Mouse (Mus musculus) liver, postnatal 0 days (tissue): Measurements from ENCODE around the gene Gria3. TPM values are rescaled to one million over a fixed set of nuclear protein-coding genes. Genes with fewer than 3 reads are reported as not detected.

ENCODE experiments used
- ATAC-seq: fragments of 200-750 bp; cut with Nextera tagmentation; 2 replicates; pipeline ENCODE4 v1.8.0; 2017; ENCODE audit warnings: mild to moderate bottlenecking, moderate library complexity
- DNase-seq: peaks from one replicate; pipeline ENCODE4 v3.0.0-alpha.2; 2016
- H3K27ac ChIP-seq: fragments of 300-500 bp; sonication (generic); 2 replicates; pipeline ENCODE4 v1.5.1; 2014; ENCODE audit warnings: antibody characterized with exemption, moderate library complexity, mild to moderate bottlenecking, low read depth
- H3K27me3 ChIP-seq: fragments of 300-500 bp; sonication (generic); 2 replicates; pipeline ENCODE4 v1.6.1; 2014; ENCODE audit warnings: low read length, control low read depth, mixed read lengths; ENCODE audit not compliant: insufficient read depth
- H3K36me3 ChIP-seq: fragments of 300-500 bp; sonication (generic); replicated peaks from 2 replicates; pipeline ENCODE4 v1.6.1; 2014; ENCODE audit warnings: mild to moderate bottlenecking, control low read depth, low read length, moderate library complexity, mixed read lengths; ENCODE audit not compliant: insufficient read depth
- H3K4me1 ChIP-seq: fragments of 300-500 bp; sonication (generic); 2 replicates; pipeline ENCODE4 v1.6.1; 2014; ENCODE audit warnings: antibody characterized with exemption, mild to moderate bottlenecking, control low read depth; ENCODE audit not compliant: insufficient read depth
- H3K4me2 ChIP-seq: fragments of 300-500 bp; sonication (generic); 2 replicates; pipeline ENCODE4 v1.6.1; 2014; ENCODE audit warnings: low read depth, mild to moderate bottlenecking, low read length, moderate library complexity, mixed read lengths
- H3K4me3 ChIP-seq: fragments of 300-500 bp; sonication (generic); 2 replicates; pipeline ENCODE4 v1.5.1; 2014; ENCODE audit warnings: low read depth, low read length
- H3K9ac ChIP-seq: fragments of 300-500 bp; sonication (generic); replicated peaks from 2 replicates; pipeline ENCODE4 v1.6.1; 2014; ENCODE audit warnings: mild to moderate bottlenecking, moderate library complexity
- H3K9me3 ChIP-seq: fragments of 300-500 bp; sonication (generic); 2 replicates; pipeline ENCODE4 v1.6.1; 2016; ENCODE audit warnings: mild to moderate bottlenecking, control low read depth, low read length, mixed read lengths
- CTCF ChIP-seq: sonication (generic); IDR thresholded peaks from 2 replicates; pipeline ENCODE4 v1.5.1; 2016; ENCODE audit warnings: antibody characterized with exemption, low read depth
- EP300 ChIP-seq: IDR thresholded peaks from 2 replicates; pipeline ENCODE4 v1.6.1; 2016; ENCODE audit warnings: antibody characterized with exemption, low read depth, mild to moderate bottlenecking
- WGBS: fragments of 180-500 bp; shearing (Covaris S2); extraction: QIAGEN DNeasy Blood & Tissue Kit; methylation state at CpG from one replicate; pipeline ENCODE4 v1.1.7; 2014; ENCODE audit not compliant: insufficient replicate concordance; 5-methylcytosine and 5-hydroxymethylcytosine counted together
- microRNA-seq: library from miRNA; unstranded; fragments of <30 nt; microRNA quantifications from one replicate; pipeline ENCODE4, GENCODE M21; 2016
- polyA plus RNA-seq: library from polyadenylated mRNA; unstranded; fragments of >200 nt; fragmentation: Nextera tagmentation; extraction: Ambion mirVana; gene quantifications from 2 replicates; pipeline ENCODE4 v1.2.1, GENCODE M21; 2015

Gria3 gene
- polyA plus RNA-seq, 1 experiment from 2014 or later: 1.8 TPM

- H3K4me2 ChIP-seq: no peak overlapping the region
- DNase-seq: no peak
- WGBS: 70% methylated on average over 2 of the region's 2 CpGs
- no peak overlapping the region for H3K27ac ChIP-seq
- H3K9me3 ChIP-seq: no peaks in the 10 kb centered on the region
- no peak for ATAC-seq
- H3K9ac ChIP-seq: no peak overlapping the region
- H3K27me3 ChIP-seq: no peaks in the 10 kb centered on the region
- H3K4me3 ChIP-seq: no peak overlapping the region
- H3K36me3 ChIP-seq: no peaks in the 10 kb centered on the region
- TF ChIP-seq CTCF: no peak
- TF ChIP-seq EP300: no peak
- H3K4me1 ChIP-seq: no peaks in the 10 kb centered on the region
Observed at GRCm38 (mm10) chrX:41688869-41689268, 288.2 kb downstream of the Gria3 start.

GRCm38 (mm10) chrX:41692076-41692475 is 291.4 kb downstream of the Gria3 start:
- Histone ChIP-seq H3K4me1 (no peaks in the 10 kb centered on the region), H3K36me3 (no peaks in the 10 kb centered on the region), H3K4me2 (no peak overlapping the region), H3K9ac (no peak overlapping the region), H3K27ac (no peak overlapping the region), H3K27me3 (no peaks in the 10 kb centered on the region), H3K9me3 (no peaks in the 10 kb centered on the region), H3K4me3 (no peak overlapping the region)
- 50% methylated on average over 1 of the region's 1 CpGs for WGBS
- ATAC-seq (no peak), DNase-seq (no peak)
- TF ChIP-seq EP300 (no peak), CTCF (no peak)

Small RNAs within 50 kb of the gene (microRNA-seq; reads per million reads assigned to microRNA genes)
- gene Gm22413: not detected
